Mouse (Mus musculus): ENCODE results near the gene Peg10.

DNA sequence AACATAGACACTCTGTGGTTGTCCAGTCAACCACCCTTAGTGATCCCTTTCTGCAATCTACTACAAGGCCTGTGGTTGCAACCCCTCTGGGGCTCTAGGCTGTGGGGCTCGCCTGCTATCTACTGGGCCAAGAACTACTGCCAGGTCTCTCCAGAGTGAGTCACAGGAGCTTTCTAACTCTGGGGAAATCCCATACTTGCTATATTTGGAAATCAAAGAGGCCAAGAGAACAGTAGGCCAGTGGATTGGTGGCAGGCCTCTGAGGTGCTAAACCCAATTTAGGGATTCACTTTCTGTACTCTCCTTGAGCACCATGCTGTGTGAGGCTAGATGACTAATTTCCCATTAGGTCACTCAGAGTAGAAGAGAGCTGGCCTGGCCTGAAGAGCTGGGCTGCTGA, 38.1 kb upstream of the Peg10 start:
- TF ChIP-seq CTCF (IDR thresholded peaks at IDR 0.05; ENCODE audit: low read depth): no peak
- TF ChIP-seq EP300 (IDR thresholded peaks at IDR 0.05; ENCODE audit: low read depth): no peak
